Mouse (Mus musculus) liver, embryonic 12.5 days (tissue): Measurements from ENCODE around the gene Med26. TPM values are rescaled to one million over a fixed set of nuclear protein-coding genes. Genes with fewer than 3 reads are reported as not detected.

ENCODE experiments used
- ATAC-seq: fragments of 200-750 bp; cut with Nextera tagmentation; 2 replicates; pipeline ENCODE4 v1.8.0; 2017; ENCODE audit warnings: moderate number of reproducible peaks, mild to moderate bottlenecking, moderate library complexity
- H3K27ac ChIP-seq: fragments of 300-500 bp; sonication (generic); 2 replicates; pipeline ENCODE4 v1.5.1; 2016; ENCODE audit warnings: mild to moderate bottlenecking
- H3K27me3 ChIP-seq: fragments of 300-500 bp; sonication (generic); replicated peaks from 2 replicates; pipeline ENCODE4 v1.6.1; 2016; ENCODE audit warnings: mild to moderate bottlenecking, moderate library complexity
- H3K36me3 ChIP-seq: fragments of 300-500 bp; sonication (generic); 2 replicates; pipeline ENCODE4 v1.6.1; 2016; ENCODE audit warnings: mild to moderate bottlenecking, moderate library complexity
- H3K4me1 ChIP-seq: fragments of 300-500 bp; sonication (generic); 2 replicates; pipeline ENCODE4 v1.6.1; 2016
- H3K4me2 ChIP-seq: fragments of 300-500 bp; sonication (generic); 2 replicates; pipeline ENCODE4 v1.6.1; 2016; ENCODE audit warnings: mild to moderate bottlenecking, moderate library complexity
- H3K4me3 ChIP-seq: fragments of 300-500 bp; sonication (generic); 2 replicates; pipeline ENCODE4 v1.5.1; 2016; ENCODE audit warnings: mild to moderate bottlenecking, moderate library complexity
- H3K9ac ChIP-seq: fragments of 300-500 bp; sonication (generic); 2 replicates; pipeline ENCODE4 v1.6.1; 2016; ENCODE audit warnings: mild to moderate bottlenecking, moderate library complexity
- H3K9me3 ChIP-seq: fragments of 300-500 bp; sonication (generic); replicated peaks from 2 replicates; pipeline ENCODE4 v1.6.1; 2016; ENCODE audit warnings: mild to moderate bottlenecking, moderate library complexity
- WGBS: fragments of 180-500 bp; shearing (Covaris S2); methylation state at CpG from one replicate; pipeline ENCODE4 v1.1.7; 2016; ENCODE audit not compliant: insufficient replicate concordance; 5-methylcytosine and 5-hydroxymethylcytosine counted together
- polyA plus RNA-seq: library from polyadenylated mRNA; unstranded; fragments of >200 nt; fragmentation: Nextera tagmentation; extraction: Ambion mirVana; gene quantifications from 2 replicates; pipeline ENCODE4 v1.2.1, GENCODE M21; 2016

Gene Med26
- polyA plus RNA-seq, 1 experiment from 2014 or later, result 11.6 TPM

DNA sequence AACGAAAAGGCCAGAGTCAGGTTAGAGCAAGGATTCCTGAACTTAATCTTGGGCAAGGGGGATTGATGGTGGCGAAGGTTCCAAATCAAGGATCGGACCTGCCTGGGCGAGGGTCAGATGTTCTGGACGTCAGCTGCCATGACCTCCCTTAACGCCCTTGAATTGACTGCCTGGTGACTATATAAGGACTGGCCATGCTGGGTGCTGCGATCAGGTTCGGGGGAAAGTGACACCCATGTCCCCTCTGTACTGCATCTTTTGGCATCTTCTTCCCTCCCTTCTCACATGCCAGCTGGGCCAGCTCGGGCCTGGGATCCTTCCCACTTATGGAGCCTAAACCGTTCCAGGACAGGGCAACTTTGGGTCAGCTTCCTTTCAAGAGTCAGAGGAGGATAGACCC lies 24.4 kb upstream of the Med26 start:
- Histone ChIP-seq H3K9me3 (no peaks in the 10 kb centered on the region), H3K27ac (no peak overlapping the region), H3K36me3 (peaks cover 22% of the 10 kb centered on the region), H3K4me2 (peak overlapping the region; percentile 100), H3K9ac (peak overlapping the region; percentile 82), H3K4me3 (peak overlapping the region; percentile 71), H3K4me1 (peaks cover 30% of the 10 kb centered on the region), H3K27me3 (no peaks in the 10 kb centered on the region; the same call in 1 of the 2 replicates)
- no peak for ATAC-seq
- 16% methylated on average over 10 of the region's 10 CpGs for WGBS

GRCm38 (mm10) chr8:72571611-72572473 lies 23.8 kb upstream of the Med26 start, which contains the start of gene Tmem38a:
Tmem38a (plus strand) TSS chr8:72572055.
- peak within 1 kb of the TSS; percentile 82 for H3K9ac ChIP-seq
- WGBS, result under 1% methylated on average over 44 of the region's 45 CpGs
- no peak for ATAC-seq

GRCm38 (mm10) chr8:72570633-72571610 lies 22.9 kb upstream of the Med26 start, which contains the start of gene Smim7:
Smim7 (minus strand) TSS chr8:72571088.
- Histone ChIP-seq H3K4me2 (peak within 1 kb of the TSS; percentile 100), H3K4me3 (peak within 1 kb of the TSS; percentile 71), H3K9me3 (no peaks in the 10 kb centered on the region), H3K9ac (peak within 1 kb of the TSS; percentile 82), H3K36me3 (peaks cover 38% of the 10 kb centered on the region), H3K27ac (peak within 1 kb of the TSS; percentile 92), H3K27me3 (no peaks in the 10 kb centered on the region; the same call in 1 of the 2 replicates), H3K4me1 (peaks cover 30% of the 10 kb centered on the region)
- peak; percentile 98 for ATAC-seq
- under 1% methylated on average over 52 of the region's 52 CpGs for WGBS

More at GRCm38 (mm10) chr8:72571611-72572473, 23.8 kb upstream of the Med26 start, which contains the start of gene Tmem38a:
- Histone ChIP-seq H3K27me3 (no peaks in the 10 kb centered on the region; the same call in 1 of the 2 replicates), H3K27ac (peak within 1 kb of the TSS; percentile 92), H3K4me1 (peaks cover 30% of the 10 kb centered on the region), H3K9me3 (no peaks in the 10 kb centered on the region), H3K4me2 (peak within 1 kb of the TSS; percentile 100), H3K4me3 (peak within 1 kb of the TSS; percentile 71), H3K36me3 (peaks cover 28% of the 10 kb centered on the region)

DNA sequence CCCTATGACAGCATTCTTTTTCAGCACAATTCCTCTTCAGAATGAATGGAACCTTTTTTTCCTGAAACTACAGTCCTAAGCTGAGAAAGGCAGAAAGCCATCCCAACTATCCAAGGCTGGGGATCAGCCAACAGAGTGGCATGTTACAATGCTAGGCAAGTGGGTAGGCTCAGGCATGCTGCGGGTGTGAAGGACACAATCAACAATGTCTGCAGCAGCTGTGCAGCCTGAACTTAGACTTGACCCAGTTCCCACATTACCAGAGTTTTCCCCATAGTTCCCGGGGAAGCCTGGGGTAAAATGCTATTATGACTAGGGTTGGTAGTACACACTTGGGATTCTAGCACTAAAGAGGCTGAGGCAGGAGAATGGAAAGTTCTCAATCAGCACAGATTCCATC lies 17.9 kb upstream of the Med26 start:
- Histone ChIP-seq H3K4me2 (no peak overlapping the region), H3K4me3 (no peak overlapping the region), H3K9me3 (no peaks in the 10 kb centered on the region), H3K9ac (no peak overlapping the region), H3K36me3 (peaks cover 72% of the 10 kb centered on the region), H3K27me3 (no peaks in the 10 kb centered on the region), H3K27ac (no peak overlapping the region), H3K4me1 (peaks cover 14% of the 10 kb centered on the region)
- 76% methylated on average over 2 of the region's 2 CpGs for WGBS
- ATAC-seq, result no peak

DNA sequence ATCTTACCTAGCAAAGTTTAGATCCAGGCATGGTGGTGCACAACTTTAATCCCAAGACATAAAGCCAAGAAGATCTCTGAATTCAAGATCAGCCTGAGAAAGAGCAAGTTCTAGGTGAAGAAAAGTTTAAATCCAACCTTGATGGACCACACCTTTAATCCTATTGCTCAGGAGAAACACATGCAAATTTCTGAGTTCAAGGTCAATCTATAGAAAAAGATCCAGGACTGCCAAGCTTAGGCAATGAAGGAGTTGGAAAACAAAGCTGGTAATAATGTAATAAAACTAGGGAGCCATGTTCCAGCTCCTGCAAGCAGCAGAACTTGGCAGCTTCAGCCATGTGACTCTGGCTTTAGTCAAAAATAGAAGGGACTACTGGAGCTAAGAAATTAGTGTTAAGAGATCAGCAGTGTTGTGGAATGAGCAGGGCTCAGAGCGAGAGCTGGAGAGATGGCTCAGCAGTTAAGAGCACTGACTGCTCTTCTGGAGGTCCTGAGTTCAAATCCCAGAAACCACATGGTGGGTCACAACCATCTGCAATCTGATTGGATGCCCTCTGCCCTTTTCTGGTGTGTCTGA lies 13.1 kb upstream of the Med26 start:
- no peak overlapping the region for H3K9ac ChIP-seq
- H3K4me1 ChIP-seq, result no peaks in the 10 kb centered on the region
- no peaks in the 10 kb centered on the region for H3K9me3 ChIP-seq
- peaks cover 65% of the 10 kb centered on the region for H3K36me3 ChIP-seq
- no peak overlapping the region for H3K4me3 ChIP-seq
- no peak for ATAC-seq
- 79% methylated on average over 1 of the region's 1 CpGs for WGBS
- no peaks in the 10 kb centered on the region for H3K27me3 ChIP-seq
- H3K27ac ChIP-seq, result no peak overlapping the region
- H3K4me2 ChIP-seq, result no peak overlapping the region

DNA sequence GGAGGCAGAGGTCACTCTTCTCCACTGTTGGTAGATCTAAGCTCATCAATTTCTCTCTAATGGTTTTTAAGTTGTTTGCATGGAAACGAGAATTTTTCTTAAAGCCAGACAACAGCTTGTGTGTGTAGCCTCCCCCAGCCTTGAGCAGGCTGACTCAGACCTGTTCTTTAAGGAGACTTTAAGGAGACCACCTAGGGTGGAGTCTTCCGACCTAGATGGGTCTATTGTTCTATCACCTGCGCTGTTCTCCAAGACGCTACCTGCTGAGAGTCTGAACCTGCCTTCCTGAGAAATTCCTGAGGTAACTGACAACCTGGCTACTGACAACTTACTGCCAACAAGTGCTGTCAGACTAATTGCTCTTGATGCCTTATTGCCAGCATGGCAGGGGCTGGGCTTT lies 7.7 kb upstream of the Med26 start:
- H3K4me2 ChIP-seq, result no peak overlapping the region
- no peak overlapping the region for H3K4me3 ChIP-seq
- ATAC-seq, result no peak
- no peak overlapping the region for H3K27ac ChIP-seq
- H3K9me3 ChIP-seq, result no peaks in the 10 kb centered on the region
- peaks cover 34% of the 10 kb centered on the region for H3K36me3 ChIP-seq
- no peaks in the 10 kb centered on the region for H3K27me3 ChIP-seq
- WGBS, result 67% methylated on average over 4 of the region's 4 CpGs
- peaks cover 4% of the 10 kb centered on the region; the same call in 1 of the 2 replicates for H3K4me1 ChIP-seq
- no peak overlapping the region for H3K9ac ChIP-seq

DNA sequence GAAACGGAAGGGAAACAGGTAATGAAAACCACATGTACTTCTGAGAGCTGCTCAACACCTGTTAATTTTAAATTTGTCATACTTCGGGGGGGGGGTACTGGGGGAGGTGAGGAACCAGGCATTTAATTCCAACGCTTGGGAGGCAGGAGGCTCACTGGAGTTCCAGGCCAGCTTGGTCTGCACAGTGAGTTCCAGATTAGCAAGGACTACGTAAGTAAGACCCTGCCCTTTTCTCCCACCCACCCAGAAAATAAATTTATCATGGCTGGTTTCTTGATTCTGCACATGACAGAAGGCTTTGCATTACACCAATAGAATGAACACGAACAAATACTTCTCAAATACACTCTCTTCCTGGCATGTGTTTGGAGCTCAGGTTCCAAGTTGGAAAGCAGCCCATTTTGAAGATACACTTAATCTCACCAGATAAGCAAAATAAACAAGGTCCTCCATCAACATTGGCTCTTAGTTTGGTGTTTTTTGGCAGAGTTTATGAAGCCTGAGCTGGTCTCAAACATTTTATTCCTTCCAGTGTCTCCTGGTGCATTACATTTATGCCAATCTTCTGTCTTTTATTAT lies 1.3 kb upstream of the Med26 start:
- Histone ChIP-seq H3K27ac (peak overlapping the region; percentile 91), H3K4me3 (peak overlapping the region; percentile 99), H3K9me3 (no peaks in the 10 kb centered on the region), H3K27me3 (no peaks in the 10 kb centered on the region), H3K9ac (peak overlapping the region; percentile 100), H3K4me1 (peaks cover 49% of the 10 kb centered on the region), H3K4me2 (peak overlapping the region; percentile 99), H3K36me3 (peaks cover 25% of the 10 kb centered on the region)
- 20% methylated on average over 5 of the region's 5 CpGs for WGBS
- ATAC-seq, result no peak

DNA sequence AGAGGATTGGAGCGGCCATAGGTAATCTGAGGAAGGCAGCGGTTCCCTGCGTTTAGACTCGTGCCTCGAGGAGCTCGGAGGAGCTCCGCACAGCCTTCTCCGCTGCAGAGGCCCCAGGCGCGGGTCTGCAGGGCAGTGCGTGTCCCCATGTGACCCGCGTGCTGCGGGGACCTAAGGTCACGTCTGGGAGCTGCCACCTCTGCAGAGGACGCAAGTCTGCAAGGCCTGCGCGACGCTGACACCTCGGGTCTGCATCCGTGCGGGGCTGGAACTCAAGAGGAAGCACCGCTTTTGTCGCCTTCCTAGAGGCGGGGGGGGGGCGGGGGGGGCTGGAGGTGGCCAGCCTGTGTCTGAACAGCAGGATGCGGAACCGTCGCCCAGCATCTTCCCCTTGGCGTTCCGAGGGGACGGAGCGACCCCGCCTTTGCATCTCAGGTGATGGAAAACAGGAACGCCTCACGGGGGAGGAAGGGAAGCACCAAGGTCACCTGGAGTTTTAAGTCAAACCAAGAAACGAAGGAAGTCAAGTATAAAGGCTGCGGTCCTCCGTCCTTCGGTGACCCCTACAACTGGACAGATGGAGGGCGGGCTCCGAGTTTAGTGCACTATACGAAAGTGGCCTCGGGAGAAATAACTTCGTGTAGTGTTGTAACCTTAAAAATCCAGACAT lies 709 bp upstream of the Med26 start:
- no peaks in the 10 kb centered on the region for H3K27me3 ChIP-seq
- H3K27ac ChIP-seq, result peak overlapping the region; percentile 91
- peak overlapping the region; percentile 99 for H3K4me3 ChIP-seq
- WGBS, result under 1% methylated on average over 44 of the region's 45 CpGs
- peak overlapping the region; percentile 100 for H3K9ac ChIP-seq
- H3K4me2 ChIP-seq, result peak overlapping the region; percentile 99
- H3K9me3 ChIP-seq, result no peaks in the 10 kb centered on the region
- peak; percentile 59 for ATAC-seq
- peaks cover 53% of the 10 kb centered on the region for H3K4me1 ChIP-seq
- H3K36me3 ChIP-seq, result peaks cover 30% of the 10 kb centered on the region

- H3K9ac ChIP-seq, result peak overlapping the region; percentile 100
- H3K4me3 ChIP-seq, result peak overlapping the region; percentile 99
- peak overlapping the region; percentile 87 for H3K27ac ChIP-seq
- H3K36me3 ChIP-seq, result peaks cover 45% of the 10 kb centered on the region
- peak overlapping the region; percentile 99 for H3K4me2 ChIP-seq
- ATAC-seq, result peak; percentile 1; the same call in 1 of the 2 replicates
- H3K4me1 ChIP-seq, result peaks cover 67% of the 10 kb centered on the region
- 3% methylated on average over 27 of the region's 27 CpGs for WGBS
- no peaks in the 10 kb centered on the region for H3K9me3 ChIP-seq
- H3K27me3 ChIP-seq, result no peaks in the 10 kb centered on the region
These were observed 808 bp downstream of the Med26 start for GRCm38 (mm10) chr8:72547122-72547801.

DNA sequence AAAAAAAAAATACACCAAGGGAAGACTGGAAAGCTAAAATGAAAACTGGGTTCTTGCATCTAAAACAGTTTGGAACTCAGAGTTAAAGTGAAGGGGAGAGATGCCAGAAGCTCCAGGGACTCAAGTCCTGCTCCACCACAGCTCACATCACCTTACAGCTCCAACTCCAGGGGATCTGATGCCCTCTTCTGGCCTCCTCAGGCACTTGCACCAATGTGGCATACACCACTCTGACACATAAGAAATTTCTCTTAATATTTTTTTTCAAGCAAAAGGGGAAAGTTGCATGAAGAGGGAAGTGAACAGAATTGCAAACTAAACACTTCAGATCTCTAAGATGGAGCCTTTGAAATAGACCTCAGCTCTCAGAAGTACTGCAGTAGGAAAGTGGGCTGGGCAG lies 8.8 kb downstream of the Med26 start:
- no peaks in the 10 kb centered on the region for H3K27me3 ChIP-seq
- H3K4me1 ChIP-seq, result peaks cover 30% of the 10 kb centered on the region
- no peak overlapping the region for H3K9ac ChIP-seq
- no peak overlapping the region for H3K4me3 ChIP-seq
- H3K36me3 ChIP-seq, result peaks cover 21% of the 10 kb centered on the region
- no peak overlapping the region for H3K4me2 ChIP-seq
- no peak overlapping the region for H3K27ac ChIP-seq
- no peak for ATAC-seq
- H3K9me3 ChIP-seq, result no peaks in the 10 kb centered on the region
